8 mouse cellular contexts compared by ENCODE assay signal in genomic region chr6:67168031-67168777, GRCm38 (mm10).
DNase-seq lines count a peak whose midpoint lies in the region; ATAC-seq and TF ChIP-seq lines count a peak whose summit lies in the region.

No protein-coding gene starts in this region.

- H3K27me3 ChIP-seq in forebrain, embryonic 12.5 days: no peaks in the 10 kb centered on the region
- no peaks in the 10 kb centered on the region for H3K27me3 ChIP-seq in lung, embryonic 14.5 days (ENCODE audit: insufficient read depth, low read length)

- H3K4me1 ChIP-seq in ES-E14 (ENCODE audit: control insufficient read depth in 2 of 2, insufficient read depth in 2 of 2, low read length in 2 of 2, poor library complexity in 1 of 2): peaks cover 0 to 6% of the 10 kb centered on the region in 2 experiments; a peak in 1 of 4 replicates
- peaks cover 3% of the 10 kb centered on the region; the same call in 1 of the 2 replicates for H3K4me1 ChIP-seq in brown adipose tissue, adult 24 weeks (ENCODE audit: control insufficient read depth, insufficient read depth, insufficient read length, low read length)
- peaks cover 7% of the 10 kb centered on the region; the same call in 1 of the 2 replicates for H3K4me1 ChIP-seq in forebrain, embryonic 12.5 days
- no peaks in the 10 kb centered on the region for H3K4me1 ChIP-seq in lung, embryonic 14.5 days (ENCODE audit: insufficient read depth)

- H3K4me3 ChIP-seq in ES-E14 (ENCODE audit: insufficient read depth in 1 of 2, low read depth in 1 of 2, low read length in 2 of 2, poor library complexity in 1 of 2, severe bottlenecking in 1 of 2): peak overlapping the region; percentile 25 to 33; a peak in 3 of 4 replicates
- peak overlapping the region; percentile 71 for H3K4me3 ChIP-seq in brown adipose tissue, adult 24 weeks (ENCODE audit: insufficient read depth, low read depth, low read length)
- peak overlapping the region; percentile 42 for H3K4me3 ChIP-seq in forebrain, embryonic 12.5 days (replicated peaks)
- H3K4me3 ChIP-seq in lung, embryonic 14.5 days (ENCODE audit: low read depth, low read length): peak overlapping the region; percentile 39

- in situ Hi-C loops in ES-E14 (cut with MboI; ENCODE audit: low sequenced_read_pairs in 2 of 2, unreplicated experiment in 2 of 2): loop anchor here (10.0 to 25.0 kb wide), 3 partner anchors 203 to 631 kb away; partner anchors contain the start of gene Mad2l1 (in 1 of the 2)

- 15% methylated on average over 11 of the region's 11 CpGs for WGBS in forebrain, embryonic 12.5 days
- WGBS in lung, embryonic 14.5 days: 11% methylated on average over 11 of the region's 11 CpGs

- peak; percentile 75 for ATAC-seq in forebrain, embryonic 12.5 days (ENCODE audit: low FRiP score)
- peak; percentile 85 for ATAC-seq in lung, embryonic 14.5 days (ENCODE audit: insufficient read depth)

- H3K9ac ChIP-seq in ES-E14 (ENCODE audit: insufficient read depth, low read depth, low read length, poor library complexity, severe bottlenecking): peak overlapping the region; percentile 41; the same call in 1 of the 2 replicates
- H3K9ac ChIP-seq in forebrain, embryonic 12.5 days: peak overlapping the region; percentile 38; the same call in 1 of the 2 replicates
- peak overlapping the region; percentile 33; the same call in 1 of the 2 replicates for H3K9ac ChIP-seq in lung, embryonic 14.5 days

- DNase-seq in ES-E14 (ENCODE audit: low read depth, low spot score): peak; percentile 59
- DNase-seq in heart, postnatal 4 days: peak; percentile 32
- peak; percentile 47 for DNase-seq in layer of hippocampus, adult 9-10 months (ENCODE audit: low spot score)
- DNase-seq in lung, embryonic 14.5 days: peak; percentile 72
- DNase-seq in ovary, adult 18-20 months (ENCODE audit: low spot score): peak; percentile 39
- no peak for DNase-seq in c-Kit-positive CD71-positive TER-119-positive erythroid progenitor cells, embryonic 14.5 days (ENCODE audit: low spot score)

- peak overlapping the region; percentile 54 for H3K4me2 ChIP-seq in forebrain, embryonic 12.5 days
- peak overlapping the region; percentile 63 for H3K4me2 ChIP-seq in lung, embryonic 14.5 days

- no peak for TF ChIP-seq CTCF in lung, embryonic 14.5 days (IDR thresholded peaks at IDR 0.05; ENCODE audit: low read depth)

- H3K36me3 ChIP-seq in ES-E14 (ENCODE audit: control insufficient read depth, insufficient read depth, low read length, poor library complexity, severe bottlenecking): no peaks in the 10 kb centered on the region
- no peaks in the 10 kb centered on the region for H3K36me3 ChIP-seq in forebrain, embryonic 12.5 days (replicated peaks)
- no peaks in the 10 kb centered on the region for H3K36me3 ChIP-seq in lung, embryonic 14.5 days (ENCODE audit: insufficient read depth)

- H3K9me3 ChIP-seq in ES-E14 (ENCODE audit: control insufficient read depth, insufficient read depth, low read depth, low read length): no peaks in the 10 kb centered on the region
- no peaks in the 10 kb centered on the region for H3K9me3 ChIP-seq in forebrain, embryonic 12.5 days
- no peaks in the 10 kb centered on the region for H3K9me3 ChIP-seq in lung, embryonic 14.5 days (ENCODE audit: low read depth, low read length)

- peak overlapping the region; percentile 74 for H3K27ac ChIP-seq in ES-E14 (ENCODE audit: insufficient read depth, low read depth, low read length, poor library complexity, severe bottlenecking)
- H3K27ac ChIP-seq in brown adipose tissue, adult 24 weeks (replicated peaks; ENCODE audit: low read depth, low read length): 0 out of 2 replicates have a peak overlapping the region, but pooled peaks have one; percentile 24
- no peak overlapping the region for H3K27ac ChIP-seq in forebrain, embryonic 12.5 days
- no peak overlapping the region for H3K27ac ChIP-seq in lung, embryonic 14.5 days (ENCODE audit: low read depth)

TF ChIP-seq in ES-E14, 5 proteins besides CTCF, POLR2A, EP300 and RAD21:
- TF ChIP-seq MAFK (IDR thresholded peaks at IDR 0.05; ENCODE audit: insufficient read depth, low read depth, low read length) (no peak), ZC3H11A (IDR thresholded peaks at IDR 0.05; ENCODE audit: borderline replicate concordance, low read depth, low read length) (no peak), CHD2 (IDR thresholded peaks at IDR 0.05; ENCODE audit: low read depth, low read length) (no peak), HCFC1 (IDR thresholded peaks at IDR 0.05; ENCODE audit: borderline replicate concordance, insufficient read depth, low read length) (peak; percentile 95), ZNF384 (IDR thresholded peaks at IDR 0.05; ENCODE audit: low read depth, low read length) (0 out of 2 replicates have a peak, but pooled peaks have one; percentile 34)
TF ChIP-seq in ES-E14: peak in this region for 2.

Comparison
In these comparisons a context has a peak if more than half of its experiments do, and no peak if none do; other contexts are left out.
1. H3K27ac ChIP-seq: peak in ES-E14 (single experiment) and brown adipose tissue, adult 24 weeks (single experiment); none in forebrain, embryonic 12.5 days (single experiment) and lung, embryonic 14.5 days (single experiment).
2. Peak in every context shown above with its lines, with median percentiles within 50 percentile points of each other: H3K4me3 ChIP-seq and H3K9ac ChIP-seq.